Mouse (Mus musculus) hindbrain, postnatal 0 days (tissue): ENCODE results near the gene Tcp11x2. TPM values are rescaled to one million over a fixed set of nuclear protein-coding genes. Genes with fewer than 3 reads are reported as not detected.
A peak's percentile ranks its signal among the peaks of the same experiment; 100 is the strongest.

Source experiments
- ATAC-seq: fragments of 200-750 bp; cut with Nextera tagmentation; 2 replicates; pipeline ENCODE4 v1.8.0; 2017; ENCODE audit warnings: mild to moderate bottlenecking, moderate TSS enrichment, moderate library complexity
- DNase-seq: peaks from one replicate; pipeline ENCODE4 v3.0.0-alpha.2; 2015; ENCODE audit warnings: low spot score
- H3K27ac ChIP-seq: fragments of 300-500 bp; sonication (generic); 2 replicates; pipeline ENCODE4 v1.5.1; 2014; ENCODE audit warnings: mild to moderate bottlenecking
- H3K27me3 ChIP-seq: fragments of 300-500 bp; sonication (generic); 2 replicates; pipeline ENCODE4 v1.6.1; 2014; ENCODE audit warnings: low read length, mixed read lengths; ENCODE audit not compliant: insufficient read depth
- H3K36me3 ChIP-seq: fragments of 300-500 bp; sonication (generic); 2 replicates; pipeline ENCODE4 v1.6.1; 2014; ENCODE audit warnings: low read length, mixed read lengths; ENCODE audit not compliant: insufficient read depth
- H3K4me1 ChIP-seq: fragments of 300-500 bp; sonication (generic); 2 replicates; pipeline ENCODE4 v1.6.1; 2014; ENCODE audit warnings: antibody characterized with exemption, low read length, mixed read lengths; ENCODE audit not compliant: insufficient read depth
- H3K4me2 ChIP-seq: fragments of 300-500 bp; sonication (generic); 2 replicates; pipeline ENCODE4 v1.6.1; 2014; ENCODE audit warnings: low read depth, mild to moderate bottlenecking, low read length, moderate library complexity, mixed read lengths
- H3K4me3 ChIP-seq: fragments of 300-500 bp; sonication (generic); 2 replicates; pipeline ENCODE4 v1.5.1; 2014; ENCODE audit warnings: low read length
- H3K9ac ChIP-seq: fragments of 300-500 bp; sonication (generic); replicated peaks from 2 replicates; pipeline ENCODE4 v1.6.1; 2014; ENCODE audit warnings: mild to moderate bottlenecking, low read length, moderate library complexity, mixed read lengths
- H3K9me3 ChIP-seq: fragments of 300-500 bp; sonication (generic); 2 replicates; pipeline ENCODE4 v1.6.1; 2016; ENCODE audit warnings: low read length, mixed read lengths
- CTCF ChIP-seq: IDR thresholded peaks from 2 replicates; pipeline ENCODE4 v1.5.1; 2016; ENCODE audit warnings: antibody characterized with exemption, control low read depth, low read depth
- WGBS: fragments of 180-500 bp; shearing (Covaris S2); extraction: QIAGEN DNeasy Blood & Tissue Kit; methylation state at CpG from one replicate; pipeline ENCODE4 v1.1.7; 2014; 5-methylcytosine and 5-hydroxymethylcytosine counted together
- polyA plus RNA-seq: library from polyadenylated mRNA; unstranded; fragments of >200 nt; fragmentation: Nextera tagmentation; extraction: Ambion mirVana; gene quantifications from 2 replicates; pipeline ENCODE4 v1.2.1, GENCODE M21; 2015
- total RNA-seq: library from RNA; depleted of rRNA; stranded (reverse); fragments of >200 nt; gene quantifications from 2 replicates; pipeline ENCODE4 v1.2.3, GENCODE M21; 2014; rRNA removed

The Tcp11x2 gene
- total and polyA plus RNA-seq, 2 experiments from 2014 or later, result not detected

- TF ChIP-seq CTCF, result peak; percentile 44
- Histone ChIP-seq H3K36me3 (no peaks in the 10 kb centered on the region), H3K9ac (no peak overlapping the region), H3K9me3 (no peaks in the 10 kb centered on the region), H3K4me1 (no peaks in the 10 kb centered on the region), H3K4me3 (no peak overlapping the region), H3K27ac (no peak overlapping the region), H3K4me2 (no peak overlapping the region), H3K27me3 (no peaks in the 10 kb centered on the region)
- 46% methylated on average over 2 of the region's 2 CpGs for WGBS
- DNase-seq (peak; percentile 12), ATAC-seq (no peak)
Measured at GRCm38 (mm10) chrX:135704349-135704748, 10.8 kb upstream of the Tcp11x2 start.

- WGBS, result 89% methylated on average over 1 of the region's 1 CpGs
- H3K36me3 ChIP-seq, result no peaks in the 10 kb centered on the region
- no peak overlapping the region for H3K4me3 ChIP-seq
- H3K4me1 ChIP-seq, result no peaks in the 10 kb centered on the region
- DNase-seq (no peak), ATAC-seq (no peak)
- no peak overlapping the region for H3K27ac ChIP-seq
- no peak overlapping the region for H3K4me2 ChIP-seq
- no peaks in the 10 kb centered on the region for H3K9me3 ChIP-seq
- no peaks in the 10 kb centered on the region for H3K27me3 ChIP-seq
- TF ChIP-seq CTCF, result no peak
- H3K9ac ChIP-seq, result no peak overlapping the region
Measured at GRCm38 (mm10) chrX:135703111-135703510, 9.5 kb upstream of the Tcp11x2 start.

- no peak overlapping the region for H3K9ac ChIP-seq
- no peak overlapping the region for H3K4me3 ChIP-seq
- no peak overlapping the region for H3K27ac ChIP-seq
- H3K4me2 ChIP-seq, result no peak overlapping the region
- TF ChIP-seq CTCF, result no peak
- no peak for ATAC-seq
- DNase-seq, result no peak
- no peaks in the 10 kb centered on the region for H3K27me3 ChIP-seq
- no peaks in the 10 kb centered on the region for H3K9me3 ChIP-seq
- H3K4me1 ChIP-seq, result no peaks in the 10 kb centered on the region
- no peaks in the 10 kb centered on the region for H3K36me3 ChIP-seq
- WGBS, result 70% methylated on average over 3 of the region's 3 CpGs
Measured at GRCm38 (mm10) chrX:135687802-135688201, 5.8 kb downstream of the Tcp11x2 start.

GRCm38 (mm10) chrX:135681858-135682257 is 11.7 kb downstream of the Tcp11x2 start:
- WGBS, result 61% methylated on average over 2 of the region's 2 CpGs
- no peak for TF ChIP-seq CTCF

GRCm38 (mm10) chrX:135652173-135652772 is 41.3 kb downstream of the Tcp11x2 start:
- no peak overlapping the region for H3K27ac ChIP-seq
- H3K4me3 ChIP-seq, result no peak overlapping the region
- no peaks in the 10 kb centered on the region for H3K27me3 ChIP-seq
- TF ChIP-seq CTCF, result peak; percentile 54
- DNase-seq (peak; percentile 64), ATAC-seq (peak; percentile 84)
- no peaks in the 10 kb centered on the region for H3K4me1 ChIP-seq
- H3K4me2 ChIP-seq, result no peak overlapping the region
- H3K9ac ChIP-seq, result no peak overlapping the region
- no peaks in the 10 kb centered on the region for H3K36me3 ChIP-seq
- no peaks in the 10 kb centered on the region for H3K9me3 ChIP-seq
- WGBS, result 38% methylated on average over 9 of the region's 9 CpGs

More at GRCm38 (mm10) chrX:135681858-135682257, 11.7 kb downstream of the Tcp11x2 start:
- Histone ChIP-seq H3K27me3 (no peaks in the 10 kb centered on the region), H3K9me3 (no peaks in the 10 kb centered on the region), H3K4me2 (no peak overlapping the region), H3K4me1 (no peaks in the 10 kb centered on the region), H3K9ac (no peak overlapping the region), H3K36me3 (no peaks in the 10 kb centered on the region), H3K27ac (no peak overlapping the region), H3K4me3 (no peak overlapping the region)
- DNase-seq, result no peak
- ATAC-seq, result no peak

- H3K9ac ChIP-seq, result no peak within 1 kb of the TSS
- ATAC-seq (no peak), DNase-seq (no peak)
- 90% methylated on average over 11 of the region's 11 CpGs for WGBS
- no peak within 1 kb of the TSS for H3K27ac ChIP-seq
- no peaks in the 10 kb centered on the region for H3K36me3 ChIP-seq
- no peak within 1 kb of the TSS for H3K4me3 ChIP-seq
- no peak for TF ChIP-seq CTCF
- no peaks in the 10 kb centered on the region for H3K4me1 ChIP-seq
- H3K4me2 ChIP-seq, result no peak within 1 kb of the TSS
- H3K9me3 ChIP-seq, result no peaks in the 10 kb centered on the region
- no peaks in the 10 kb centered on the region for H3K27me3 ChIP-seq
Measured at GRCm38 (mm10) chrX:135627605-135628004, 66.0 kb downstream of the Tcp11x2 start, which contains the start of gene Prame. TSS of gene Prame (minus strand) at chrX:135627705.

Other genes with a start within 250 kb of the Tcp11x2 start
- not detected in 2 replicates for gene AV320801, start 199.2 kb downstream of the Tcp11x2 start, total RNA-seq
- not detected in 2 replicates for gene AV320801, start 199.2 kb downstream of the Tcp11x2 start, polyA plus RNA-seq
- gene Nxf7, start 95.0 kb downstream of the Tcp11x2 start, total RNA-seq, result not detected in 2 replicates
- gene Nxf7, start 95.0 kb downstream of the Tcp11x2 start, polyA plus RNA-seq, result 0.24 TPM in 1 of 2 replicates, not detected in the other
- not detected in 2 replicates for gene Prame, start 66.1 kb downstream of the Tcp11x2 start, total RNA-seq
- gene Prame, start 66.1 kb downstream of the Tcp11x2 start, polyA plus RNA-seq, result not detected in 2 replicates
- not detected in 2 replicates for gene Tmsb15a, start 31.5 kb upstream of the Tcp11x2 start, total RNA-seq
- not detected in 2 replicates for gene Tmsb15a, start 31.5 kb upstream of the Tcp11x2 start, polyA plus RNA-seq
- gene Armcx5, start 48.9 kb upstream of the Tcp11x2 start, total RNA-seq, result 9.4 and 12.0 TPM in 2 replicates
- gene Armcx5, start 48.9 kb upstream of the Tcp11x2 start, polyA plus RNA-seq, result 25.1 and 26.1 TPM in 2 replicates
- 272 and 285 TPM in 2 replicates for gene Gprasp1, start 48.9 kb upstream of the Tcp11x2 start, total RNA-seq
- gene Gprasp1, start 48.9 kb upstream of the Tcp11x2 start, polyA plus RNA-seq, result 214 and 231 TPM in 2 replicates
- 47.6 and 65.9 TPM in 2 replicates for gene Bhlhb9, start 103.8 kb upstream of the Tcp11x2 start, total RNA-seq
- gene Bhlhb9, start 103.8 kb upstream of the Tcp11x2 start, polyA plus RNA-seq, result 96.4 and 98.2 TPM in 2 replicates
- gene Gprasp2, start 145.2 kb upstream of the Tcp11x2 start, total RNA-seq, result 201 and 270 TPM in 2 replicates
- 239 and 245 TPM in 2 replicates for gene Gprasp2, start 145.2 kb upstream of the Tcp11x2 start, polyA plus RNA-seq